Mouse (Mus musculus) C2C12 (cell line): Measurements from ENCODE around the gene Slc22a18.

Experiments used
- CEBPB ChIP-seq: IDR thresholded peaks from one replicate; pipeline ENCODE4 v1.6.1; 2011; ENCODE audit warnings: low read depth, mild to moderate bottlenecking, control low read depth, moderate library complexity
- CTCF ChIP-seq: IDR thresholded peaks from one replicate; pipeline ENCODE4 v1.5.1; 2011; ENCODE audit not compliant: control insufficient read depth, insufficient read depth, insufficient read length
- MAX ChIP-seq: IDR thresholded peaks from one replicate; pipeline ENCODE4 v1.6.1; 2011; ENCODE audit warnings: mild to moderate bottlenecking, control low read depth
- MYOD1 ChIP-seq: IDR thresholded peaks from one replicate; pipeline ENCODE4 v1.6.1; 2011; ENCODE audit warnings: low read depth; ENCODE audit not compliant: control insufficient read depth, insufficient read length
- USF1 ChIP-seq: IDR thresholded peaks from one replicate; pipeline ENCODE4 v1.6.1; 2011; ENCODE audit warnings: low read depth, mild to moderate bottlenecking, control low read depth, moderate library complexity

- TF ChIP-seq MAX (no peak), CTCF (no peak), USF1 (no peak), MYOD1 (no peak), CEBPB (no peak)
Observed at GRCm38 (mm10) chr7:143444580-143444954, 29.0 kb upstream of the Slc22a18 start.
